Mouse (Mus musculus) liver, embryonic 16.5 days (tissue): ENCODE measurements around the gene Fis1. TPM values are rescaled to one million over a fixed set of nuclear protein-coding genes. Genes with fewer than 3 reads are reported as not detected.
"Not testable (repeated sequence)": the region's sequence is repeated elsewhere in the genome, so short reads cannot be mapped to it uniquely, and the experiment has no call there.

Experiments
- ATAC-seq: fragments of 200-750 bp; cut with Nextera tagmentation; 2 replicates; pipeline ENCODE4 v1.8.0; 2017; ENCODE audit warnings: low read depth, mild to moderate bottlenecking, moderate number of reproducible peaks, moderate library complexity
- H3K27ac ChIP-seq: fragments of 300-500 bp; sonication (generic); 2 replicates; pipeline ENCODE4 v1.5.1; 2014; ENCODE audit warnings: mild to moderate bottlenecking, low read length
- H3K27me3 ChIP-seq: fragments of 300-500 bp; sonication (generic); 2 replicates; pipeline ENCODE4 v1.6.1; 2014; ENCODE audit warnings: low read depth, low read length, mixed read lengths; ENCODE audit not compliant: control insufficient read depth, insufficient read depth
- H3K36me3 ChIP-seq: fragments of 300-500 bp; sonication (generic); 2 replicates; pipeline ENCODE4 v1.6.1; 2014; ENCODE audit warnings: mild to moderate bottlenecking; ENCODE audit not compliant: control insufficient read depth, insufficient read depth
- H3K4me1 ChIP-seq: fragments of 300-500 bp; sonication (generic); 2 replicates; pipeline ENCODE4 v1.6.1; 2014; ENCODE audit warnings: low read depth, low read length, mixed read lengths; ENCODE audit not compliant: control insufficient read depth
- H3K4me2 ChIP-seq: fragments of 300-500 bp; sonication (generic); 2 replicates; pipeline ENCODE4 v1.6.1; 2014; ENCODE audit warnings: low read depth, low read length, mixed read lengths
- H3K4me3 ChIP-seq: fragments of 300-500 bp; sonication (generic); 2 replicates; pipeline ENCODE4 v1.5.1; 2014; ENCODE audit warnings: low read depth, mild to moderate bottlenecking, low read length
- H3K9ac ChIP-seq: fragments of 300-500 bp; sonication (generic); 2 replicates; pipeline ENCODE4 v1.6.1; 2014; ENCODE audit warnings: low read depth, low read length
- H3K9me3 ChIP-seq: fragments of 300-500 bp; sonication (generic); replicated peaks from 2 replicates; pipeline ENCODE4 v1.6.1; 2016; ENCODE audit warnings: low read length; ENCODE audit not compliant: control insufficient read depth
- WGBS: fragments of 180-500 bp; shearing (Covaris S2); extraction: QIAGEN DNeasy Blood & Tissue Kit; methylation state at CpG from one replicate; pipeline ENCODE4 v1.1.7; 2014; ENCODE audit not compliant: insufficient replicate concordance; 5-methylcytosine and 5-hydroxymethylcytosine counted together
- polyA plus RNA-seq: library from polyadenylated mRNA; unstranded; fragments of >200 nt; fragmentation: Nextera tagmentation; extraction: Ambion mirVana; gene quantifications from 2 replicates; pipeline ENCODE4 v1.2.1, GENCODE M21; 2015

Gene Fis1
- polyA plus RNA-seq, 1 experiment from 2014 or later = 172 TPM

DNA sequence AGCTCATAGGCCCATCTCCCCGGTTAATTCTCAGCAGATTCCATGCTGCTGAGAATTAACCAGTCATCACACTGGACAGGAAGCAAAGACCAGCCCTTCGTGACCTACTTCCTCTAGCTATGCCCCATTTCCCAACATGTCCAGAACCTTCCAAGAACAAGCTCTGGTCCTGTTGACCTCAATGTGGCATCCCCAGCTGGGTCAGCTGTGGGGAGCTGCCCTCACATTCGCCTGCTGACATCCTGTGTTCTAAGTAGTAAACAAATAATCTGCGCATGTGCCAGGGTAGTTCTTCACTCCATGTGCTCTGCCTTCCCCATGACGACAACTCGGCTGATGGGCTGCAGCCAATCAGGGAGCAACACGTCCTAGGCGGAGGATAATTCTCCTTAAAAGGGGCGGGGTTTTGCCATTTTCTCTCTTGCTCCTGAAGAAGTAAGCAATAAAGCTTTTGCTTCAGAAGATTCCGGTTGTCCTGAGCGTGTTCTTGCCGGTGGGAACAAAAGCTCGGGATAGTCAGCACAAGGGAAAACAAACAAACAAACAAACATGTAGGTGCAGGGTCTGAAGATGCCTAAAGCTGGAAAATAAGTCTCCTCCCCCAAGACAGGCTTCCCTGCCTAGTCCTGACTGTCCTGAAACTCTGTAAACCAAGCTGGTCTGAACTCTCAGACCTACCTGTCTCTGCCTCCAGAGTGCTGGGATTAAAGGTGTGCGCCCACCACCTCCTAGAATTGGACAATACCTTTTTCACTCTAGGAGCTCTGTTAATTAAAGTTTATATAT is 3.3 kb upstream of the Fis1 start:
- H3K4me2 ChIP-seq, ATAC-seq, H3K27ac ChIP-seq, H3K9me3 ChIP-seq, H3K4me3 ChIP-seq, H3K9ac ChIP-seq, H3K27me3 ChIP-seq, H3K36me3 ChIP-seq: not testable (repeated sequence)
- 67% methylated on average over 14 of the region's 14 CpGs for WGBS
- H3K4me1 ChIP-seq = peaks cover 14% of the 10 kb centered on the region

DNA sequence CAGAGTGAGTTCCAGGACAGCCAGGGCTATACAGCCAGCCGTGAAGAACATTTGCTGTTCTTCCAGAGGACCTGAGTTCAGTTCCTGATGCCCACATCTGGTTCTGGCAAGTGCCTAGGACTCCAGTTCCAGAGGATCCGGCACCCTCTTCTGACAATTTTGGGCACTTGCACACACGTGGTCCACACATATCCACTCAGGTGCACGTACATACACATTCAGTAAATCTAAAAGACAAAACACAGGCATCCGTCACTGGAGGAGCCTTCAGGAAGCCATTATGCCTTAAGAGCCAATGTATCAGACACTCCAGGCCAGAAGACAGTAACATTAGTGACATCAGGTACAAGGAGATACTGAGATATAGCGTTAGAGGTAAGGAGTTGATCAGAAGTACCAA is 2.6 kb upstream of the Fis1 start:
- no peaks in the 10 kb centered on the region for H3K36me3 ChIP-seq
- no peak overlapping the region for H3K9ac ChIP-seq
- H3K9me3 ChIP-seq = no peaks in the 10 kb centered on the region
- H3K27me3 ChIP-seq = no peaks in the 10 kb centered on the region
- peaks cover 14% of the 10 kb centered on the region for H3K4me1 ChIP-seq
- 72% methylated on average over 6 of the region's 6 CpGs for WGBS
- H3K4me2 ChIP-seq = no peak overlapping the region
- no peak overlapping the region for H3K4me3 ChIP-seq
- ATAC-seq = no peak
- no peak overlapping the region for H3K27ac ChIP-seq

DNA sequence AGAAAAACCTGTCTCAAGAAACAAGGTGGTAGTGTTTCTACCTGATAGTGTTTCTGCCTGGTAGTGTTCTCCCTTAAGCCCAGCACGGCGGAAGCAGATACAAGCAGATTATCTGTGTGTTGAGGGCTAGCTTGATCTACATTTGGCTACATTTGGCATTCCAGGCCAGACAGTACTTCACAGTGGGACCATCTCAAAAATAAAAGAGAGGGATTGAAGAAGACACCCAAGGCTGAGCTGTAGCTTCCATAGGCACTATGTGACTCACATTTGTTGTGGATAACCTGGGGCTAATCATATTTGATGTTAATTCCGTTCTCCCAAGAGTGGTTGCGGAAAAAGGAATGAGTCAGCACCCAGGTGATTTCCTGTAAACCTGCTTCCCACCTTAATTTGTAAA is 922 bp upstream of the Fis1 start:
- Histone ChIP-seq H3K4me1 (peaks cover 17% of the 10 kb centered on the region), H3K27me3 (no peaks in the 10 kb centered on the region), H3K4me3 (no peak overlapping the region), H3K4me2 (no peak overlapping the region), H3K9ac (no peak overlapping the region), H3K9me3 (no peaks in the 10 kb centered on the region), H3K36me3 (no peaks in the 10 kb centered on the region), H3K27ac (no peak overlapping the region)
- 59% methylated on average over 4 of the region's 4 CpGs for WGBS
- no peak for ATAC-seq

DNA sequence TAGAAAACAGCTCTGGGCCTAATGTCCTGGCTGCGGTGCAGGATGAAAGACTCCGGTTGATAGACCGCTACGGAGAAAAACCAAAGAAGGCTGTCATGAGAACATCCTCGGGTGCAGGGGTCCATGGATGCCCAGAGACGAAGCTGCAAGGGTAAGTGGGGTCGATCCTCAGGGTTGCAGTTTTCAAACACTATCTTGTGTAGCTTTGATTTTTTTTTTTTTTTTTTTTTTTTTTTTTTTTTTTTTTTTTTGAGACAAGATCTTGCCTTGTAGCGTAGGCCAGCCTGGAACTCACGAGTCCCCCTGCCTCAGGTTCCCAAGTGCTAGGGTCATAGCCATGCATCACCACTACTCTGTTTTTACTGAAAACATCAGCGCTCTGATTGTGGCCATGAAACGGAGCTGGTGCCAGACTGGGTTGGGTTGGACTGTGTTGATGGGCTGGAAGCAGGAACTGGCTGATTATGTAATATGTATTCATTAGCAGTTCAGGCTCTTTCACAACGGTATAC is 421 bp downstream of the Fis1 start:
- peak overlapping the region; percentile 72 for H3K9ac ChIP-seq
- ATAC-seq = peak; percentile 25

DNA sequence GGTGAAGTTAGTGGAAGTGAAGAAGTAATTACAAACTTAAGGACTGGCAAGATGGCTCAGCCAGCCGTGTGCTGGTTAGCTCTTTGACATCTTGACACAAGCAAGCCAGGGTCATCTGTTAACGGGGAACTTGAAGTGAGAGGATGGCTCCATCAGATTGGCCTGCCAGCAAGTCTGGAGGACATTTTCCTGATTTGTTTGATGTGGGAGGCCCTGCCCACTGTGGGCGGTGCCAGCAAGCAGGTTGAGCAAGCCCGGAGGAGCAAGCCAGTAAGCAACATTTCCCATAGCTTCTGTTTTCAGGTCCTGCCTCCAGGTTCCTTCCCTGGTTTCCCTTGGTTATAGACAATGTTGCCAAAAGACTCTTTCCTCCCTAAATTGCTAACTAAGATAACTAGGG is 2.5 kb downstream of the Fis1 start:
- no peak overlapping the region for H3K9ac ChIP-seq
- H3K27ac ChIP-seq = no peak overlapping the region
- no peak overlapping the region for H3K4me2 ChIP-seq
- ATAC-seq = no peak
- H3K36me3 ChIP-seq = no peaks in the 10 kb centered on the region
- no peaks in the 10 kb centered on the region for H3K9me3 ChIP-seq
- no peak overlapping the region for H3K4me3 ChIP-seq
- no peaks in the 10 kb centered on the region for H3K27me3 ChIP-seq
- peaks cover 17% of the 10 kb centered on the region for H3K4me1 ChIP-seq
- WGBS = 61% methylated on average over 4 of the region's 4 CpGs

More for the DNA sequence above, 421 bp downstream of the Fis1 start:
- Histone ChIP-seq H3K27ac (peak overlapping the region; percentile 71), H3K4me3 (peak overlapping the region; percentile 79), H3K4me2 (peak overlapping the region; percentile 92), H3K36me3 (no peaks in the 10 kb centered on the region), H3K27me3 (no peaks in the 10 kb centered on the region), H3K4me1 (peaks cover 17% of the 10 kb centered on the region), H3K9me3 (no peaks in the 10 kb centered on the region)
- WGBS = 3% methylated on average over 12 of the region's 12 CpGs

DNA sequence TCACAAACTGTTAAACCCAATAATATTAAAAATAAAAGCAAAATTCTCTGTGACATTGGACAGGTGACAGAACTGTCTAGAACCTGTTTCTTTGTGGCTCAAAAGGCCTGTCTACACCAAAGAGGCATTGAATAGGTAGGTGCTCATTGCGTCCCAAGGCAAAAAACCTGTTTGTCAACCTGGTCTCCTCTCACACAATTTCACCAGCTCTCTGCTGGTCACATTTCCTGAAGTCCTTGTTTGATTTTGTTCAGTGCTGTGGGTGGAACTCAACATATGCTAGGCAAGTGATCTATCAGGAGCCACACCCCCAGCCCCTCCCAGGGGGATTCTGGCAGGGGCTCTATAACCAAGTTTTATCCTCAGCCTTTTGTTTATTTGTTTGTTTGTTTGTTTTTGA is 4.2 kb downstream of the Fis1 start:
- WGBS = 79% methylated on average over 1 of the region's 1 CpGs
- H3K27me3 ChIP-seq = no peaks in the 10 kb centered on the region
- no peak overlapping the region for H3K4me2 ChIP-seq
- H3K4me1 ChIP-seq = peaks cover 19% of the 10 kb centered on the region
- H3K36me3 ChIP-seq = no peaks in the 10 kb centered on the region
- H3K27ac ChIP-seq = no peak overlapping the region
- ATAC-seq = no peak
- no peak overlapping the region for H3K9ac ChIP-seq
- H3K9me3 ChIP-seq = no peaks in the 10 kb centered on the region
- H3K4me3 ChIP-seq = no peak overlapping the region

DNA sequence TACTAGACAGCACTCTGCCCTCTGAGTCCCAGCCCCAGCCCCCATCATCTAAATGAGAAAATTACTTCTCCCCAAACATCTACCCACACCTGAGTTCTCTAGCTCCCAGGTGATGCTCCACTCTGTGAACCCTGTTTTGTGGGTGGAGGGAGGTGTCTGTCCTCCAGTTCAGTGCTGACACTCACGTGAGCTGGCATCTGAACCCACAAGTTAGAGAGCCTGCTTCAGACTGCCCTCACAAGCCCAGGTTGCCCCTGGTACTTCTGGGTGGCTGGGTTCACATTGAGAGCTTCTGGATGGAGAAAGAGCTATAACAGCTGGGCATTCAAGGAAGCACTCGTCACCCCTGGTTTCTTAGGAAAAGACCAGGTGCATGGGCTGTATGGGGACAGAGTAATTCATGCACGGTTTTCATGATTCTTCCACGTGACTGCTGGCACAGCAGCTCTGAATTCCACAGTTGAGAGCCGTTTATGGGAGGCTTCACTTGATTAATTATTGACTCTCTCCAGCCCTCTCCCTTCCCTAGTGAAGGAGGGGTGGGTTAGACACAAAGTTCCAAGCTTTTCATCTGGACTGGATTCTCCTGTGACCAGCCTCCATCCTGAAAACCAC is 6.0 kb downstream of the Fis1 start:
- peaks cover 23% of the 10 kb centered on the region for H3K4me1 ChIP-seq
- no peak for ATAC-seq
- 59% methylated on average over 5 of the region's 5 CpGs for WGBS
- no peak overlapping the region for H3K4me3 ChIP-seq
- no peaks in the 10 kb centered on the region for H3K27me3 ChIP-seq
- H3K9ac ChIP-seq = no peak overlapping the region
- no peaks in the 10 kb centered on the region for H3K9me3 ChIP-seq
- no peak overlapping the region for H3K4me2 ChIP-seq
- peaks cover 6% of the 10 kb centered on the region for H3K36me3 ChIP-seq
- no peak overlapping the region for H3K27ac ChIP-seq

DNA sequence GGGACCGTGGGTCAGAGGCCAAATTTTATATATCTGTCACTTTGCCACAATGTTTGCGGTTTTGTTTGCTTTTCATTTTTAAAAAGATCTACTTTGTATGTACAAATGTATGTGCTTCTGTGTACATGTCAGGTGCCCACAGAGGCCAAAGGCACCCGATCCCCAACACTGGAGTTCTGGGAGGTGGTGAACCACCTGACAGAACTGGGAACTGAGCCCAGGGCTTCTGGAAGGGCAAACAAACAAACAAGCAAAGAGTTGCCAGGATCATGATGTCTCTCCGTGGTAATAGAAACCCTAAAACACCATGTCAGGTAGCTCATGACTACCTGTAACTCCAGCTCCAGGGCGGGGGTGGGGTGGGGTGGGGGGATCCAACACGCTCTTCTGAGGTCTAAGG is 7.0 kb downstream of the Fis1 start:
- 75% methylated on average over 6 of the region's 6 CpGs for WGBS
- no peak for ATAC-seq

DNA sequence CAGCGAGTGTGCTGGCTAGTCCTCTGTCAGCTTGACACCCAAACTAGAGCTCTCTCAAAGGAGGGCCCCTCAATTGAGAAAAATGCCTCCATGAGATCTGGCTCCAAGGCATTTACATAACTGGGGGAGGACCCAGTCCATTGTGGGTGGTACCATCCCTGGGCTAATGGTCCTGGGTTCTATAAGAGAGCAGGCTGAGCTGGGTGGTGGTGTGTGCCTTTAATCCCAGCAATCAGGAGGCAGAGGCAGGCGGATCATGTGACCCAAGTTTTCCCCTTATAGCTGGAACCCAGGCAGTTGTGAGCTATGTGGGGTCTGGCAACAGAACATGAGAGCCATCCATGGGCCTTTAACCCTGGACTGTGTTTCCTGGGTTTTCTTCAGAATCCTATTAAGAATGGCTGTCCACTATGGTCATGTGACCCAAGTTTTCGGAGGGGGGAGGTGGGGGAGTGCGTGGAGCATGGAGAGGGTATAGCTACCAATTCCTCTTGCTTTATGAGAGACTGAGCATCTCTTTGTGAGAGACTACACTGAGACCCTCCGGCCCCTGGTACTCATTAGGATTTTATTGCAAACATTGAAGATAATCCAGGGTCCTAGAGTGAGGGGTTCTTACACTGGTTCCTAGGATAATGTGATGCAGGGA is 8.4 kb downstream of the Fis1 start:
- H3K4me1 ChIP-seq = peaks cover 40% of the 10 kb centered on the region
- H3K27ac ChIP-seq = peak overlapping the region; percentile 92
- peak overlapping the region; percentile 84 for H3K4me2 ChIP-seq
- no peaks in the 10 kb centered on the region for H3K9me3 ChIP-seq
- H3K9ac ChIP-seq = peak overlapping the region; percentile 88
- WGBS = 29% methylated on average over 5 of the region's 5 CpGs
- peak overlapping the region; percentile 82 for H3K4me3 ChIP-seq
- H3K27me3 ChIP-seq = no peaks in the 10 kb centered on the region
- H3K36me3 ChIP-seq = peaks cover 6% of the 10 kb centered on the region
- no peak for ATAC-seq

More for the DNA sequence above, 7.0 kb downstream of the Fis1 start:
- peaks cover 6% of the 10 kb centered on the region for H3K36me3 ChIP-seq
- H3K27me3 ChIP-seq = no peaks in the 10 kb centered on the region
- H3K4me1 ChIP-seq = peaks cover 30% of the 10 kb centered on the region
- H3K27ac ChIP-seq = no peak overlapping the region
- no peaks in the 10 kb centered on the region for H3K9me3 ChIP-seq
- no peak overlapping the region for H3K4me3 ChIP-seq
- H3K9ac ChIP-seq = no peak overlapping the region
- H3K4me2 ChIP-seq = no peak overlapping the region
